Mouse (Mus musculus) embryonic fibroblast, embryonic 13.5 days (primary cell): ENCODE measurements around the gene C77080.

Source experiments
- CTCF ChIP-seq: IDR thresholded peaks from 2 replicates; pipeline ENCODE4 v1.5.1; 2011; ENCODE audit warnings: mild to moderate bottlenecking, control low read depth, low read length, moderate library complexity, borderline replicate concordance; ENCODE audit not compliant: insufficient read depth
- POLR2A ChIP-seq: IDR thresholded peaks from 2 replicates; pipeline ENCODE4 v1.6.1; 2011; ENCODE audit warnings: low read depth, mild to moderate bottlenecking, control low read depth, low read length, moderate library complexity

DNA sequence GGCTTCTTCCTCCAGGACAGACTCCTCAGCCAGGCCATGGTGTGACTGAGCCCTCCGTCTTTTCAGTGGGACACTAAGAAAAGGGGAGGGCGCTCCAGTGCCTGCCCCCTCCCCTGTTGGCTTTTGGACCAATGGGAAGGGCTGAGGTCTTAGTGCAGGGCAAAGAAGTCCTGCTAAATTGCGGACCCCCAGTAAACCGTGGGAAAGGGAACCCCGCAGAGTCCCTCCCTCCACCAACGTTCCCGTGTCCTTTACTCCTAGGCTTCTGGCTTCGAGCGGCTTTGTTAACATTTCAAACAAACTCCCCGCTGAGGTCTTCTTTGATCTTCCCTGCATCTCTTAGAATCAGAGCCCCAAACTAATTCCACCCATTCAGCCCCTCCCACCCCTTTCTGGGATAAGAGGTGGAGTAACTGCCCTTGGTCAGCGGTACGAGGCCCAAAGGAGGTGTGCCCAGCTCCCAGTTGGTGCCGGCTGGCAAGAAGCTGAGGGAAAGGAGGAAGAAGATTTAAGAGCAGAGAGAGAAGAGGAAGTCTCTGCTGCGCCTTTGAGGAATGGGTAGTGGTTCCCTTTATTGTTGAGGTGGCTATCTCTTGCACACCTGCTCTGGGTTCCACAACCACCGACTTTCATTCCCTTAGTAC, 9.6 kb downstream of the C77080 start:
- TF ChIP-seq CTCF = no peak
- TF ChIP-seq POLR2A = no peak
